Mouse (Mus musculus) lung, adult 2 months (tissue): ENCODE results near the gene Iqcf1.

Source experiments
- CTCF ChIP-seq: fragments of 200-500 bp; IDR thresholded peaks from 2 replicates; pipeline ENCODE4 v1.5.1; 2011; ENCODE audit warnings: mild to moderate bottlenecking, low read length, control low read depth; ENCODE audit not compliant: insufficient read depth
- POLR2A ChIP-seq: fragments of 200-500 bp; IDR thresholded peaks from 2 replicates; pipeline ENCODE4 v1.6.1; 2011; ENCODE audit warnings: low read depth, mild to moderate bottlenecking, control low read depth, low read length, borderline replicate concordance; ENCODE audit errors: extremely low read depth

DNA sequence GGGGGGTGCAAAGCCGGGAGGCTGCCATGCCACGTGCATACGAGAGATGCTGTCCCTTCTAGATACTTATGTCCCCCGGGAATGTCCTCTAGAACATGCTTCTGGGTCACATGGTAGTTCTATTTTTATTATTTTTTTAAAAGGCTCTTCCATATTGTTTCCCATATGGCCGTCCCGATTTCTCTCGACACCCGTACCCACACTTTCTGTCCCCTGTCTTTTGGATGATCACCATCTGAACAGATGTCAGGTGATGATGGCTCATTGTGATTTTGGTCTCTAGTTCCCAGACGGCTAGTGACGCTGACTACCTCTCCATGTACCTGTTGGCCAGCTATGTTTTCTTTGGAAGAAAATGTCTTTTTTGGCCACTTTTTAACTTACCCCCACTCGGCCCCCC lies 35.2 kb downstream of the Iqcf1 start:
- TF ChIP-seq CTCF (no peak), POLR2A (no peak)
